Mouse (Mus musculus) lung, adult 2 months (tissue): ENCODE measurements at regions not wholly inside any gene's neighbourhood (a gene's known extent, or its start where the extent isn't known, plus 50 kb on each side); places are given as distances from the start of the nearest gene placed in this dataset.

ENCODE experiments used
- DNase-seq: peaks from one replicate; pipeline ENCODE4 v3.0.0; 2022
- H3K4me1 ChIP-seq: fragments of 200-500 bp; 2 replicates; pipeline ENCODE4 v1.6.1; 2011; ENCODE audit warnings: low read length; ENCODE audit not compliant: control insufficient read depth, insufficient read depth
- H3K4me3 ChIP-seq: fragments of 200-500 bp; replicated peaks from 2 replicates; pipeline ENCODE3; 2011; ENCODE audit warnings: low read depth, mild to moderate bottlenecking, control low read depth, low read length; ENCODE audit errors: extremely low read depth
- CTCF ChIP-seq: fragments of 200-500 bp; IDR thresholded peaks from 2 replicates; pipeline ENCODE4 v1.5.1; 2011; ENCODE audit warnings: mild to moderate bottlenecking, low read length, control low read depth; ENCODE audit not compliant: insufficient read depth
- POLR2A ChIP-seq: fragments of 200-500 bp; IDR thresholded peaks from 2 replicates; pipeline ENCODE4 v1.6.1; 2011; ENCODE audit warnings: low read depth, mild to moderate bottlenecking, control low read depth, low read length, borderline replicate concordance; ENCODE audit errors: extremely low read depth
- WGBS: fragments of 180-500 bp; shearing (Covaris S2); methylation state at CpG from one replicate; pipeline ENCODE4 v1.1.7; 2018; 5-methylcytosine and 5-hydroxymethylcytosine counted together

GRCm38 (mm10) chr13:57216161-57216560, 320.4 kb upstream of the Trpc7 start:
- TF ChIP-seq POLR2A = no peak
- no peak for TF ChIP-seq CTCF
- DNase-seq = no peak
- Histone ChIP-seq H3K4me3 (no peak overlapping the region), H3K4me1 (no peaks in the 10 kb centered on the region; the same call in 1 of the 2 replicates)
- 38% methylated on average over 7 of the region's 7 CpGs for WGBS

GRCm38 (mm10) chr13:57212251-57212650, 316.5 kb upstream of the Trpc7 start:
- 53% methylated on average over 1 of the region's 1 CpGs for WGBS
- H3K4me1 ChIP-seq = no peaks in the 10 kb centered on the region; the same call in 1 of the 2 replicates
- no peak for DNase-seq
- TF ChIP-seq CTCF (no peak), POLR2A (no peak)
- no peak overlapping the region for H3K4me3 ChIP-seq

GRCm38 (mm10) chr13:57191195-57191594, 295.4 kb upstream of the Trpc7 start:
- Histone ChIP-seq H3K4me3 (no peak overlapping the region), H3K4me1 (no peaks in the 10 kb centered on the region)
- DNase-seq = no peak
- 50% methylated on average over 3 of the region's 3 CpGs for WGBS
- TF ChIP-seq CTCF (no peak), POLR2A (no peak)

- Histone ChIP-seq H3K4me3 (no peak overlapping the region), H3K4me1 (no peaks in the 10 kb centered on the region)
- no peak for DNase-seq
- TF ChIP-seq POLR2A (no peak), CTCF (no peak)
- 56% methylated on average over 3 of the region's 3 CpGs for WGBS
Measured at GRCm38 (mm10) chr13:57189246-57189645, 293.5 kb upstream of the Trpc7 start.

GRCm38 (mm10) chr13:57186168-57186567, 290.4 kb upstream of the Trpc7 start:
- peak; percentile 8 for DNase-seq
- WGBS = 60% methylated on average over 2 of the region's 2 CpGs
- H3K4me3 ChIP-seq = no peak overlapping the region
- no peak for TF ChIP-seq CTCF
- no peak for TF ChIP-seq POLR2A
- H3K4me1 ChIP-seq = no peaks in the 10 kb centered on the region

- DNase-seq = no peak
Measured at GRCm38 (mm10) chr13:57170180-57170579, 274.4 kb upstream of the Trpc7 start.

GRCm38 (mm10) chr13:57169621-57170020, 273.8 kb upstream of the Trpc7 start:
- DNase-seq = no peak
- H3K4me3 ChIP-seq = no peak overlapping the region
- TF ChIP-seq POLR2A (no peak), CTCF (no peak)
- 86% methylated on average over 2 of the region's 2 CpGs for WGBS
- H3K4me1 ChIP-seq = no peaks in the 10 kb centered on the region

More at GRCm38 (mm10) chr13:57170180-57170579, 274.4 kb upstream of the Trpc7 start:
- Histone ChIP-seq H3K4me1 (no peaks in the 10 kb centered on the region), H3K4me3 (no peak overlapping the region)
- 68% methylated on average over 3 of the region's 3 CpGs for WGBS
- TF ChIP-seq POLR2A = no peak
- TF ChIP-seq CTCF = no peak

GRCm38 (mm10) chr13:57165367-57165766, 269.6 kb upstream of the Trpc7 start:
- DNase-seq = no peak
- H3K4me1 ChIP-seq = no peaks in the 10 kb centered on the region
- TF ChIP-seq POLR2A (no peak), CTCF (no peak)
- H3K4me3 ChIP-seq = no peak overlapping the region
- 85% methylated on average over 2 of the region's 2 CpGs for WGBS

GRCm38 (mm10) chr13:57152787-57153186, 257.0 kb upstream of the Trpc7 start:
- H3K4me1 ChIP-seq = no peaks in the 10 kb centered on the region
- TF ChIP-seq POLR2A (no peak), CTCF (no peak)
- 80% methylated on average over 5 of the region's 5 CpGs for WGBS
- H3K4me3 ChIP-seq = no peak overlapping the region
- DNase-seq = no peak

GRCm38 (mm10) chr13:57147623-57148022, 251.8 kb upstream of the Trpc7 start:
- 54% methylated on average over 2 of the region's 2 CpGs for WGBS
- no peaks in the 10 kb centered on the region for H3K4me1 ChIP-seq
- TF ChIP-seq CTCF (no peak), POLR2A (no peak)
- no peak for DNase-seq
- H3K4me3 ChIP-seq = no peak overlapping the region
